Mouse (Mus musculus) ES-CJ7 (cell line): ENCODE measurements around the gene Asgr2.
"Not testable (repeated sequence)": the region's sequence is repeated elsewhere in the genome, so short reads cannot be mapped to it uniquely, and the experiment has no call there.

Experiments
- DNase-seq: peaks from one replicate; pipeline ENCODE4 v3.0.0; 2011; ENCODE audit warnings: low read depth, low spot score

Gene Asgr2

DNA sequence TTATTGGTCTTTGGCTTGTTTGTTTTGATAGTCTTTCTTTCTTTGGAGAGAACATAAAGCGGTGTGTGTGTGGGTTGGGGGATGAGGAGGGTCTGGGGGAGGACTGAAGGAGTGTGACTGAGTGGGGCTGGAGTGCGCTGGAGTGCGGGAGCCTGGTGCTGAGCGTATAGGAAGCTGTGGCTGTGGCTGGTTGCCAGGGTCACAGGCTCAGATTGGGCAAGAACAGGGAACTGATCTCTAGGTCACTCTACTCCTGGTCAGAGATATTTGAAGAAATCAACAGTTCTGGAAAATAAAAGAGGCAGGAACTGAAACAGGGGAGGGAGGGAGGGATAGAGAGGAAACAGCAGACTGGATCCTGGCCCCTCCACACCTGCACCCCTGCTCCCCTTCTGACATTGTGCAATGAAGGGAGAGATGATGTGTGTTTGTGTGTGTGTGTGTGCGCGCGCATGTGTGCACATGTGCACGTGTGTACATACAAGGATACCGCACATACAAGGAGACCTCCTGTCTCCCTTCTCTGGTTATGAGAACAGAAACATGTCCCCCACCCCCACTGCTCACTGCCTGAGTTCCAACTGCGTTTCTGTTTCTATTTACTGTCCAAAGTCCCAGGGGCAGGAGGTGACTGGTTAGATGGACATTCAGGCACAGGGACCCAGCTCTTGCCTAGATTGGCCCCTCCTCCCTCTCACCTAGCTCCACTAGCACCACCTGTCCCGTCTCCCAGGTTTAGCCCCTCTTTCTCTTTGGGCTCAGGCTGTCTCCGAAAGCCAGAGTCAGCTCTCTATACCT lies at the start of gene Asgr2:
Asgr2 (plus strand) TSS at position 659 of the 798 bp plus-strand sequence.
- DNase-seq, result no peak

DNA sequence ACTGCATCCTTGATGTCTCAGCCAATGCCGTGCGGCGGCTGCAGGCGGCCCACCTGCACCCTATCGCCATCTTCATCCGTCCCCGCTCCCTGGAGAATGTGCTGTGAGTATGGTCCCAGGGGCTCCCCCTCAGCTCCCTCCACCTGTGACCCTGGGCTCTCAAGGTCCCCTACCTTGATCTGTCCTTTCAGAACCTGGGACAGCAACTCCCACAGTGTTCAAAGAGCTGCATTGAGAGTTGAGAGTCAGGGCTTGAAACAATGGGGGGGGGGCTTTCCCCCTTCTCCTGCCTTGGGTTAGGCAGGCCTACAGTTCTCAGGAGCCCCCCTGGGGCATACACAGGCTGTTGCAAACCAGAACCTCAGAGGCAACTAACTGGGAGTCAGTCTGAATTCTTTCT lies 48.8 kb upstream of the Asgr2 start:
- DNase-seq, result peak; percentile 42

DNA sequence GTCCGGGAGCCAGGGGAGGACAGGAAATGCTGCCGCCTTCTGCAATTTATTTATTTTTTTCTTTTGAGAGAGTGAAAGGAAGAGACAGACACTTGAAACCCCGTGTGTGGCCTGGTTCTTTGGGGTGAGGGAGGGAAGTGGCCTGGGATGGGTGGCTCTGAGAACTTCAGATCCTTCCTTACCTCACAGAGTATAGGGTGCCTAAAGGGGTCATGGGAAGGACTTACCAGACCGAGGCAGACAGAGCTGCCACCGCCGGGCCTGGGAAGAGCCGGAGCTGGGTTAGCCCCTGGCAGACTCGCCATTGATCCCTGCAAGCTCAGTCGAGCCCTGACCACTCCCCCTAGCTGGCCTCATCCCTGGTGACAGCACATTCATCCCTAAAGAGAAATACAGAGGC lies 47.0 kb upstream of the Asgr2 start:
- DNase-seq, result no peak

DNA sequence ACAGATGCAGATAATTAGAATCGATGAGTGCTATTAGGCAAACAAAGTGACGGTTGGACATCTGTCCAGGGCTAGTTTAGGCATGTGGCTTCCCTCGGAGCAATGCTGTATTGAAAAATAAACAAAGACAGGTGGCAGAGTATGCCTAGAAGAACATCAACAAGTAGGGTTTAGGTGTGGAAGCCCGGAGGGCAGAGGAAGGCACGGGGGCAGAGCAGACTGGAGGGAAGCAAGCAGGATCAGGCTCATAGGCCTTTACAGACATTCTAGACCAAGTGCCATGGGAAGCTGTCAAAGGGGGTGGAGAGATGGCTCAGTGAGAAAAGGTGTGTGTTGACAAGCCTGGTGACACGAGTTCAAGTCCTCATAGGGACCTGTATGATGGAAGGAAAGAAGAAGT lies 43.1 kb upstream of the Asgr2 start:
- DNase-seq, result no peak

DNA sequence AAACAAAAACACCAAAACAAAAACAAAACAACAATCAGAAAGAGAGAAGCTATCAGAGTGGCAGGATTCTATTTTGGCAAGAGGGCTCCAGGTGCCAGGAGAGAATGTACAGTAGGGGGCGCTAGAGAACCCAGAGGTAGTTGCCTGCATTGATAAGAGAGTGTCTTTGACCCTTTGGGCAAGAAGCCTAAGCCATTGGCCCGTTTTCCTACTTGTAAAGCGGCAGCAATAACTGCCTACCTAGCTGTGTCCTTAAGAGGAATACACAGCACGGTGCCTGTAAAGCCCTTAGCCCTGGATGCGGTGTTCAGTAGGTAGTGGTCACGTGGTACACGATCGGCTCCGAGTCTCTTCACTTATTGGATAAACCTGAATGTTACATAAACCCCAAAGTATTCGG lies 42.6 kb upstream of the Asgr2 start:
- DNase-seq, result peak; percentile 39

DNA sequence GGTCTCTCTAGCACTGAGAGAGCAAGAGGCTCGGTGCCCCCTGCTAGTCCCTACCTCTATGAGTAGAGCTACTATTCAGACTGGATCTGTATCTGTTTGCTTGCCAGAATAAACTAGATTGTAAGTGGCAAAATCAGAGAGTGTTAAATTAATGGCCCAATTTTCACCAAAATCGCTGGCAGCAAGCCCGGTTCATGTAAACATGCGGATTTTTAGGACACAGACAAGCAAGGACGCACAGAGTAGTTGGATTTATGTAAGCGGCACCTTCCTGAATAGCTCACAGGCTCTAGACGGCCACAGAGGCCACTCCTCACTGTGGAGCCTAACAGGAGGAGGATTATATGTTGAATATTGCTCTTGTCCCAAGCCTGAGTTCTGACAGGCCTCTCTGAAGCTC lies 39.3 kb upstream of the Asgr2 start:
- DNase-seq, result no peak

DNA sequence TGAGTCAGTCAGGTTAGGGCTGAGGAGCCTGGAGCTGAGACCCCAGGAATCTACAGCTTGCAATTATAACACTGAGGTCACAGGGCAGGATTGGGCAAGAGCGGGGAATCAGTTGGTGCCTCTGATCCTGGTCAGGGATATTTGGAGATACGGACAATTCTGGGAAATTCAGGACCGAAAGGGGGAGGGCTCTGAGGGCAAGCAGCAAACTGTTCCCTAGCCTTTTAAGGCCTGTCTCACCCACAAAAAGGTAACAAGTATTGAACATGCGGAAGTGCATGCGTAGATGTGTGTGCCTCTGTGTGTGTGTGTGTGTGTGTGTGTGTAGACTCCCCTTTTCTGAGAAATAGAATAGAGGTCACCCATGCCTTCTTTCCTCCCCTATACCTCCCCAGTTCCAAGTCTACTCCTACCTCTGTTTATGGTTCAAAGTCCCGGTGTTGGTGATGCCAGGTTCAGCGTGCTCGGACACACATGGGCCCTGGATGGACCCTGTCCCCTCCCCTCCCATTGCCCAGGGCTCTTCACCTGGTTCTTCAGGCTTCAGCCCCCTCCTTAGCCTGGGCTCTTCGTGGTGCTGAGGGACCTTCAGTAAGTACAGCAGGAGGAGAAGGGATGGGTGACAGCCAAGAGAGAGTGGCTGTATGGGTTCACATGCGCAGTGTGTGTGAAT lies 38.4 kb upstream of the Asgr2 start, which contains the start of gene Asgr1:
Asgr1 (plus strand) TSS at position 188 of the 673 bp plus-strand sequence.
- no peak for DNase-seq

GRCm38 (mm10) chr11:70055618-70056214 lies 36.7 kb upstream of the Asgr2 start:
- peak; percentile 68 for DNase-seq

DNA sequence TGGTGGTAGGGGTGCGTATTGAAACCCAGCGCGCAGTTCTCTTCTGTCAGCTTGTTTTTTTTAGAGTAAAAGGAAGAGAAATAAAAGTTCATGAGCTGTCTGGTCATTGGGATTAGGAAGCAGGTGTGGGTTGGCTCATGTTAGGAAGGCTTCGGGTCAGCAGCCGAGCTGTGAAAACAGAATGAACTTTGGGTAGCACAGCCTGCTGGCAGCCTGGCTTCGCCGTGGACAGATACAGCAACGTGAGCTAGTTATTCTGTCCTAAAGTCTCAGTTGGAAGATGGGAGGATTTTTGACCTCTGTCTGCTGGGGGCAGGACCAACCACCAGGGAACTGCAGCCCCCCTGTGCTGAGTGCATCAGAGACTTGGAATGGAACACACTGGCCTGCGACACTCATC lies 34.6 kb upstream of the Asgr2 start:
- no peak for DNase-seq

- no peak for DNase-seq
These were observed 32.5 kb upstream of the Asgr2 start for GRCm38 (mm10) chr11:70059930-70060329.

- DNase-seq, result no peak
These were observed 29.4 kb upstream of the Asgr2 start for GRCm38 (mm10) chr11:70063053-70063452.

- DNase-seq, result no peak
These were observed 25.7 kb upstream of the Asgr2 start for GRCm38 (mm10) chr11:70066701-70067100.

GRCm38 (mm10) chr11:70068245-70068644 lies 24.2 kb upstream of the Asgr2 start:
- peak; percentile 32 for DNase-seq

DNA sequence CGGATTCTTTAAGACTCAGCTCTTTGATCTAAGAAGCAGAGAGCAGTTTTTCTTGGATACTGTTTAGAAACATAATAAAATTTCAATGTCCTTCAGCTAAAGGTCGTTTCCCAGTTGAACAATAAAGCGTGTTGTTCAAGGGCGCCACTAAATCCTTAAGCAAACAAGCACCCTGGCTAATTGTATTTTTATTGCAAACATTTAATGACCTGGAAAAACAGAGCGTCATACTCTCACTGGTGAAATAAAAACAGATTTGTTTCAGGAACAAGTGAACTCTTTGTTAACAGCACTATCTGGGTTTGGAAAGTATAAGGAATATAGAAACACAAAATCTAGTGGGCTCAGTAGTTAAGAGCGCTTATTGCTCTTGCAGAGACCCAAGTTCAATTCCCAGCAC lies 22.4 kb upstream of the Asgr2 start:
- no peak for DNase-seq

- DNase-seq, result not testable (repeated sequence)
These were observed 21.8 kb upstream of the Asgr2 start for GRCm38 (mm10) chr11:70070603-70071002.

GRCm38 (mm10) chr11:70074379-70075071 lies 17.9 kb upstream of the Asgr2 start:
- peak; percentile 79 for DNase-seq

DNA sequence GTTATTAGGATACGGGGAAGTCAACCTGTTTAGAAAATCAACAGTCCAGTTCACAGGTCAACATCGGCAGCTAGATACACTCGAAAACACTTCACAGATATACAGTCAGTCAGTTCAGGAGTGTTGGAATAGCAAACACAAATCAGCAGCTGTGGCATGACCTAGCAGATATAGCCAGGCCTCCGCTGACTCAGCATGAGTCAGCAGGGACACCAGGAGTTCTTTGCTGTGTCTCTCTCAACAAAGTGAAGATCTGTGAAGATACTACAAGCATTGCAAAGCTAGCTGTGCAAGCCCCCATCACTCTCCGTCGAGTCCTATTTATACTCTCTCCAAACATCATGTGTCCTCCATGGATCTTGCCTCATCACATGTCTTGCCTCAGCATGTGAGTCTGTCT lies 16.9 kb upstream of the Asgr2 start:
- DNase-seq, result no peak

DNA sequence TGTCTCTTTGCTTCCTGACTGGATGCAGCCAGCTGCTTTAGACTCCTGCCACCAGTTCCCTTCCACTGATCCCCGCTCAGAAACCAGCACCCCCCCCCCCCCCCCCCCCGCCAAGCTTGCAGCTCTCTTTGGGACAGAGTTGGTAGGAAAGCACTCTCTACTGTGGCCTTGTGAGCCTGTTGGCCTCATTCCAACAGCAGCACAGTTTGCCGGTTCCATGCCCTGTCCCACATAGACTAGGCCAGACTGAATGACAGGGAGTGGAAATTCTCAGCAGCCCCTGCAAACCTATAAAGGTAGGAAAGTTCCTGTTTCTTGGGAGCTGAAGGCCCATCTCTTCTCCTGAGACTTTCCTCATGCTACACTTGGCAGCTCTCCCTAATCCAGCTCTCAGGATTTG lies 15.0 kb upstream of the Asgr2 start:
- no peak for DNase-seq

- no peak for DNase-seq
These were observed 13.3 kb upstream of the Asgr2 start for GRCm38 (mm10) chr11:70079175-70079574.

DNA sequence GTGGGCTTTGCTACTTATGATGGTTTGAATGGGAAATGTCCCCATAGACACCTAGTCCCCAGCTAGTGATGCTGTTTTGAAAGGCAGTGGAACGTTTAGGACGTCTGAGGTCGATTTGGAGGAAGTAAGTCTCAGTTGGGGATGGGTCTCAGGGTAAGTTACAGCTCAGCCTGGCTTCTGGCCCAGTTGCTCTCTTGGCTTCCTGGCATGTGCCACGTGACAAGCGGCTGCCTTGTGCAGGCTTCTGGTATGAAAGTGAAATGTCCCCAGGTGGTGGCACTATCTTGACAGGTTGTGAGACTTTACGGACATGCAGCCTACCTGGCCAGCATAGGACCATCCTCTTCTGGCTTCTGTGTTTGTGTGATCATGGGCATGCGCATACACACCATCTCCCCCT lies 12.5 kb upstream of the Asgr2 start:
- no peak for DNase-seq

- DNase-seq, result no peak
These were observed 11.4 kb upstream of the Asgr2 start for GRCm38 (mm10) chr11:70080803-70081590.
